Mouse (Mus musculus) kidney, embryonic 14.5 days (tissue): ENCODE results near the gene Sprn. TPM values are rescaled to one million over a fixed set of nuclear protein-coding genes. Genes with fewer than 3 reads are reported as not detected.

Experiments
- polyA plus RNA-seq: library from polyadenylated mRNA; unstranded; fragments of >200 nt; fragmentation: Nextera tagmentation; extraction: Ambion mirVana; gene quantifications from 2 replicates; pipeline ENCODE4 v1.2.1, GENCODE M21; 2014

Sprn gene
- polyA plus RNA-seq, 1 experiment from 2014 or later = 0.14 TPM

Other genes starting within 250 kb of the Sprn start
- gene Utf1, start 211.1 kb downstream of the Sprn start, polyA plus RNA-seq = 0.23 TPM in 1 of 2 replicates, not detected in the other
- 0.34 and 0.55 TPM in 2 replicates for gene 6430531B16Rik, start 176.1 kb downstream of the Sprn start, polyA plus RNA-seq
- gene Adam8, start 162.3 kb downstream of the Sprn start, polyA plus RNA-seq = 0.85 and 1.6 TPM in 2 replicates
- 46.2 and 47.5 TPM in 2 replicates for gene Zfp511, start 118.5 kb downstream of the Sprn start, polyA plus RNA-seq
- gene Tubgcp2, start 118.2 kb downstream of the Sprn start, polyA plus RNA-seq = 40.6 and 62.9 TPM in 2 replicates
- not detected in 2 replicates for gene Msx3, start 105.8 kb downstream of the Sprn start, polyA plus RNA-seq
- gene Caly, start 72.3 kb downstream of the Sprn start, polyA plus RNA-seq = 0.91 TPM in 2 replicates
- gene Prap1, start 61.5 kb downstream of the Sprn start, polyA plus RNA-seq = 0.38 TPM in 1 of 2 replicates, not detected in the other
- gene Fuom, start 52.4 kb downstream of the Sprn start, polyA plus RNA-seq = 32.4 and 36.2 TPM in 2 replicates
- gene Paox, start 39.1 kb downstream of the Sprn start, polyA plus RNA-seq = 20.7 and 24.8 TPM in 2 replicates
- 186 and 199 TPM in 2 replicates for gene Echs1, start 38.4 kb downstream of the Sprn start, polyA plus RNA-seq
- gene Mtg1, start 17.3 kb downstream of the Sprn start, polyA plus RNA-seq = 25.9 and 30.8 TPM in 2 replicates
- gene Olfr522, start 9.9 kb upstream of the Sprn start, polyA plus RNA-seq = not detected in 2 replicates
- gene Olfr523, start 18.3 kb upstream of the Sprn start, polyA plus RNA-seq = not detected in 2 replicates
- not detected in 2 replicates for gene Olfr524, start 51.1 kb upstream of the Sprn start, polyA plus RNA-seq
- not detected in 2 replicates for gene Cd163l1, start 63.4 kb upstream of the Sprn start, polyA plus RNA-seq
- not detected in 2 replicates for gene 5830411N06Rik, start 92.4 kb upstream of the Sprn start, polyA plus RNA-seq
- not detected in 2 replicates for gene Olfr525, start 166.0 kb upstream of the Sprn start, polyA plus RNA-seq
- not detected in 2 replicates for gene Olfr527, start 179.1 kb upstream of the Sprn start, polyA plus RNA-seq
- not detected in 2 replicates for gene Olfr60, start 206.8 kb upstream of the Sprn start, polyA plus RNA-seq
- gene Olfr530, start 221.5 kb upstream of the Sprn start, polyA plus RNA-seq = not detected in 2 replicates
- not detected in 2 replicates for gene Olfr531, start 248.0 kb upstream of the Sprn start, polyA plus RNA-seq